Mouse (Mus musculus): ENCODE results near the gene Klhl29.
"Not testable (repeated sequence)": the region's sequence is repeated elsewhere in the genome, so short reads cannot be mapped to it uniquely, and the experiment has no call there.

Klhl29 gene

GRCm38 (mm10) chr12:5358497-5358896, 17.0 kb downstream of the Klhl29 start:
- no peak for DNase-seq (ENCODE audit: low spot score in 2 of 2)

- DNase-seq (ENCODE audit: low spot score in 2 of 2) = no peak
Observed at GRCm38 (mm10) chr12:5353416-5353815, 22.1 kb downstream of the Klhl29 start.

- DNase-seq (ENCODE audit: low spot score in 2 of 2) = no peak
Observed at GRCm38 (mm10) chr12:5352771-5353170, 22.7 kb downstream of the Klhl29 start.

- DNase-seq (ENCODE audit: low spot score in 2 of 2) = no peak
Observed at GRCm38 (mm10) chr12:5350491-5351285, 24.8 kb downstream of the Klhl29 start.

- no peak for DNase-seq (ENCODE audit: low spot score in 2 of 2)
Observed at GRCm38 (mm10) chr12:5345088-5345487, 30.4 kb downstream of the Klhl29 start.

GRCm38 (mm10) chr12:5344457-5344856, 31.0 kb downstream of the Klhl29 start:
- not testable (repeated sequence) for DNase-seq (ENCODE audit: low spot score in 2 of 2)

GRCm38 (mm10) chr12:5340151-5340603, 35.3 kb downstream of the Klhl29 start:
- no peak for DNase-seq (ENCODE audit: low spot score in 2 of 2)

GRCm38 (mm10) chr12:5336927-5337712, 38.4 kb downstream of the Klhl29 start:
- DNase-seq (ENCODE audit: low spot score in 2 of 2) = peak in 1 of 2 experiments; percentile 21

- DNase-seq (ENCODE audit: low spot score in 2 of 2) = no peak
Observed at GRCm38 (mm10) chr12:5336331-5336730, 39.2 kb downstream of the Klhl29 start.

- no peak for DNase-seq (ENCODE audit: low spot score in 2 of 2)
Observed at GRCm38 (mm10) chr12:5334956-5335355, 40.5 kb downstream of the Klhl29 start.

- no peak for DNase-seq (ENCODE audit: low spot score in 2 of 2)
Observed at GRCm38 (mm10) chr12:5334175-5334574, 41.3 kb downstream of the Klhl29 start.

- no peak for DNase-seq (ENCODE audit: low spot score in 2 of 2)
Observed at GRCm38 (mm10) chr12:5331810-5332484, 43.5 kb downstream of the Klhl29 start.

- DNase-seq (ENCODE audit: low spot score in 2 of 2) = no peak
Observed at GRCm38 (mm10) chr12:5330496-5331070, 44.9 kb downstream of the Klhl29 start.

GRCm38 (mm10) chr12:5322444-5323087, 52.9 kb downstream of the Klhl29 start:
- DNase-seq (ENCODE audit: low spot score in 2 of 2) = no peak

- DNase-seq (ENCODE audit: low spot score in 2 of 2) = no peak
Observed at GRCm38 (mm10) chr12:5321017-5321416, 54.5 kb downstream of the Klhl29 start.

- no peak for DNase-seq (ENCODE audit: low spot score in 2 of 2)
Observed at GRCm38 (mm10) chr12:5319359-5319973, 56.0 kb downstream of the Klhl29 start.

- no peak for DNase-seq (ENCODE audit: low spot score in 2 of 2)
Observed at GRCm38 (mm10) chr12:5316029-5316567, 59.4 kb downstream of the Klhl29 start.

GRCm38 (mm10) chr12:5307923-5308322, 67.6 kb downstream of the Klhl29 start:
- no peak for DNase-seq (ENCODE audit: low spot score in 2 of 2)

GRCm38 (mm10) chr12:5305466-5305865, 70.0 kb downstream of the Klhl29 start:
- no peak for DNase-seq (ENCODE audit: low spot score in 2 of 2)

GRCm38 (mm10) chr12:5303912-5304311, 71.6 kb downstream of the Klhl29 start:
- no peak for DNase-seq (ENCODE audit: low spot score in 2 of 2)

GRCm38 (mm10) chr12:5303100-5303499, 72.4 kb downstream of the Klhl29 start:
- DNase-seq (ENCODE audit: low spot score in 2 of 2) = no peak

All from urinary bladder, postnatal 36 days (tissue).